Mouse (Mus musculus) liver, adult 2 months (tissue): ENCODE results near the gene Crtc2.

ENCODE experiments used
- CTCF ChIP-seq: fragments of 200-500 bp; IDR thresholded peaks from 2 replicates; pipeline ENCODE4 v1.5.1; 2011; ENCODE audit warnings: low read depth, low read length, control low read depth
- POLR2A ChIP-seq: fragments of 200-500 bp; IDR thresholded peaks from 2 replicates; pipeline ENCODE4 v1.6.1; 2011; ENCODE audit warnings: low read length, control low read depth; ENCODE audit not compliant: insufficient read depth; ENCODE audit errors: extremely low read depth

GRCm38 (mm10) chr3:90266901-90267775, 13.2 kb downstream of the Crtc2 start:
- TF ChIP-seq CTCF, result no peak
- no peak for TF ChIP-seq POLR2A
